Mouse (Mus musculus) embryonic facial prominence, embryonic 13.5 days (tissue): Measurements from ENCODE around the gene Maff. TPM values are rescaled to one million over a fixed set of nuclear protein-coding genes. Genes with fewer than 3 reads are reported as not detected.

ENCODE experiments used
- ATAC-seq: fragments of 200-750 bp; cut with Nextera tagmentation; 2 replicates; pipeline ENCODE4 v1.8.0; 2017; ENCODE audit warnings: low read depth; ENCODE audit not compliant: insufficient number of reproducible peaks, insufficient read depth, low FRiP score, low TSS enrichment
- H3K27ac ChIP-seq: fragments of 300-500 bp; sonication (generic); 2 replicates; pipeline ENCODE4 v1.5.1; 2015; ENCODE audit warnings: moderate library complexity, mild to moderate bottlenecking, inconsistent platforms
- H3K27me3 ChIP-seq: fragments of 300-500 bp; sonication (generic); 2 replicates; pipeline ENCODE4 v1.6.1; 2015; ENCODE audit warnings: mild to moderate bottlenecking, inconsistent platforms
- H3K36me3 ChIP-seq: fragments of 300-500 bp; sonication (generic); 2 replicates; pipeline ENCODE4 v1.6.1; 2015; ENCODE audit warnings: mild to moderate bottlenecking, inconsistent platforms
- H3K4me1 ChIP-seq: fragments of 300-500 bp; sonication (generic); 2 replicates; pipeline ENCODE4 v1.6.1; 2015; ENCODE audit warnings: inconsistent platforms
- H3K4me2 ChIP-seq: fragments of 300-500 bp; sonication (generic); 2 replicates; pipeline ENCODE4 v1.6.1; 2015; ENCODE audit warnings: moderate library complexity, mild to moderate bottlenecking, inconsistent platforms
- H3K4me3 ChIP-seq: fragments of 300-500 bp; sonication (generic); 2 replicates; pipeline ENCODE4 v1.5.1; 2015; ENCODE audit warnings: mild to moderate bottlenecking, inconsistent platforms
- H3K9ac ChIP-seq: fragments of 300-500 bp; sonication (generic); 2 replicates; pipeline ENCODE4 v1.6.1; 2015; ENCODE audit warnings: mild to moderate bottlenecking, inconsistent platforms
- H3K9me3 ChIP-seq: fragments of 300-500 bp; sonication (generic); 2 replicates; pipeline ENCODE4 v1.6.1; 2016; ENCODE audit warnings: inconsistent platforms
- WGBS: fragments of 180-500 bp; shearing (Covaris S2); methylation state at CpG from one replicate; pipeline ENCODE4 v1.1.7; 2015; ENCODE audit warnings: mixed read lengths; 5-methylcytosine and 5-hydroxymethylcytosine counted together
- polyA plus RNA-seq: library from polyadenylated mRNA; unstranded; fragments of >200 nt; fragmentation: Nextera tagmentation; extraction: Ambion mirVana; gene quantifications from 2 replicates; pipeline ENCODE4 v1.2.1, GENCODE M21; 2015

Maff gene
- polyA plus RNA-seq, 1 experiment from 2014 or later = 2.8 TPM

DNA sequence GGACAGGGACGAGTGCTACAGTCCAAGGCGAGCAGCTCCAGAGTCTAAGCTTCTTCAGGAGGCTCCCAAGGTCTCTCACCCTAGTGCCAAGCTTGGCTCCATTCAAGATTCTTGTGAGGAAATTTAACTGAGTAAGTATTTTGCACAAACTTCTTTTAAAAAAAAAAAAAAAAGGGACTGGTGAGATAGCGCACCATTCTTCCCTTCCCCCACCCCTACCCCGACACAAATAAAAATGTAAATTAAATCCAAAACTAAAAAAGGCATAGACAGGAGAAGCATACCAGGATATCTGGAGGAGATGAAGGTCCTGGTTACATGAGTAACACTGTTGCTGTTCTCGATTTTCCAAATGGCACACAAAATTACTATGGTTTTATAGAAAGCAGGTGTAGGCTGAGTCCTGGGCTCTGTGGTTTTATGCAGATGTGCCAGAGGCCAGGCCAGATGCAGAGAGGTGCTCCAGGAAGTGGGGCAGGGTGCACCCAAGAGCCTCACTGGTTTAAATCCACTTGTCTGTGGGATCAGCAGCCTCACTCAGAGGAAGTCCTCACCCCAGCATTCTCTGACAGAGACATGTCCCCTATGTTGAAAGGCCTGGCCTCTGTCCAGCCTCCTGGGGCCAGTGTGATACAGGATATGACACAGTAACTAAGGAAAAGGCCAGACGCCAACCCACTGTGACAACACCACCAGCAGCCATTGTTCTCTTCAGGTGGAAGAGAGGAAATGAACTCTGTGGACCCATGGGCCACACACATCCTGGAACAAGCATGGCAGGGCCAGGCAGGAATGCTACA is 23.2 kb upstream of the Maff start:
- H3K27me3 ChIP-seq = no peaks in the 10 kb centered on the region
- H3K27ac ChIP-seq = peak overlapping the region; percentile 66
- no peak overlapping the region for H3K9ac ChIP-seq
- no peaks in the 10 kb centered on the region for H3K9me3 ChIP-seq
- no peak overlapping the region for H3K4me2 ChIP-seq
- H3K36me3 ChIP-seq = no peaks in the 10 kb centered on the region
- 43% methylated on average over 6 of the region's 6 CpGs for WGBS
- peaks cover 51% of the 10 kb centered on the region for H3K4me1 ChIP-seq
- no peak for ATAC-seq
- H3K4me3 ChIP-seq = no peak overlapping the region

DNA sequence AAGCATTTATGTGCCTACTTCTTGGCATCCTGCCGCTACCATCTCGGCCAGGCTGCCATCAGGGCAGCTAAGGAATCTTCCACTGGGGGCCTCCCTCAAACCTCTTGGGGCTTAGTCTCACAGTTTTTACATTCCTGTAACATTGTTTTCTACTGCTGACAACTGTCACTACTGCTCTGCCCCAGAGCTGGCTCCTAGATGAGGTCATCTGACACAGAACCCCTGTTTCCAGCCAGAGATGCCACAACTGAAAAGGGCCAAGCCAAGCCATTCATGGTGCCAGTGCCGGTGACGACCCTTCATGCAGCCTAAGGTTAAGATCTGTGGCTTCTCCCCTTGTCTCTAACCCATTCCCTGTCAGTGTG is 22.6 kb upstream of the Maff start:
- peak overlapping the region; percentile 66 for H3K27ac ChIP-seq
- no peak overlapping the region for H3K4me2 ChIP-seq
- WGBS = 71% methylated on average over 4 of the region's 4 CpGs
- peaks cover 51% of the 10 kb centered on the region for H3K4me1 ChIP-seq
- no peak overlapping the region for H3K4me3 ChIP-seq
- no peaks in the 10 kb centered on the region for H3K27me3 ChIP-seq
- no peaks in the 10 kb centered on the region for H3K9me3 ChIP-seq
- no peak for ATAC-seq
- no peaks in the 10 kb centered on the region for H3K36me3 ChIP-seq
- H3K9ac ChIP-seq = no peak overlapping the region

GRCm38 (mm10) chr15:79324373-79324772 is 22.0 kb upstream of the Maff start:
- H3K4me2 ChIP-seq = no peak overlapping the region
- ATAC-seq = no peak
- H3K9me3 ChIP-seq = no peaks in the 10 kb centered on the region
- no peak overlapping the region for H3K9ac ChIP-seq
- H3K4me1 ChIP-seq = peaks cover 51% of the 10 kb centered on the region
- H3K4me3 ChIP-seq = no peak overlapping the region
- H3K27ac ChIP-seq = peak overlapping the region; percentile 66; the same call in 1 of the 2 replicates
- no peaks in the 10 kb centered on the region for H3K27me3 ChIP-seq
- no peaks in the 10 kb centered on the region for H3K36me3 ChIP-seq
- WGBS = 94% methylated on average over 3 of the region's 3 CpGs

GRCm38 (mm10) chr15:79325742-79326141 is 20.7 kb upstream of the Maff start:
- peaks cover 51% of the 10 kb centered on the region for H3K4me1 ChIP-seq
- no peak overlapping the region for H3K4me3 ChIP-seq
- H3K9ac ChIP-seq = no peak overlapping the region
- H3K9me3 ChIP-seq = no peaks in the 10 kb centered on the region
- no peak overlapping the region for H3K27ac ChIP-seq
- ATAC-seq = no peak
- 80% methylated on average over 3 of the region's 3 CpGs for WGBS
- no peak overlapping the region for H3K4me2 ChIP-seq
- H3K36me3 ChIP-seq = no peaks in the 10 kb centered on the region
- H3K27me3 ChIP-seq = no peaks in the 10 kb centered on the region

DNA sequence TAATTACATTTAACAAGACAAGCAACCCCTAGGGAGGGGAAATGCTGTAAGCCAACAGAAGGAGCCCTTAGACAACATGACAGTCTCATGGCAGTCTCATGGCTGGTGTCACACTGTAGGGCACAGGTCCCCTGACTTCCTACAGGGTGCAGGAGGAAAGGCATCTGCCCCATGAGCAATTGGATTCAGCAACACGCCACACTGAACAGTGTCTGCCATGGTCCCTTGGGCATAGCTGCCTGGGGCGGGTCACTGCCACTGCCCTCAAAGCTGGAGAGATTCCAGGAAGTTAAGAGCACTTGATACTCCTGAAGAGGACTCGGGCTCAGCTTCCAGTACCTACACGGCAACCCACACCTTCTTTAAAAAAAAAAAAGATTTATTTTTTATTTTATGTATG is 20.2 kb upstream of the Maff start:
- ATAC-seq = no peak
- Histone ChIP-seq H3K27ac (no peak overlapping the region), H3K4me3 (no peak overlapping the region), H3K27me3 (no peaks in the 10 kb centered on the region), H3K4me1 (peaks cover 51% of the 10 kb centered on the region), H3K9me3 (no peaks in the 10 kb centered on the region), H3K9ac (no peak overlapping the region), H3K36me3 (no peaks in the 10 kb centered on the region), H3K4me2 (peak overlapping the region; percentile 14; the same call in 1 of the 2 replicates)
- WGBS = 55% methylated on average over 4 of the region's 4 CpGs

GRCm38 (mm10) chr15:79326971-79327961 is 19.2 kb upstream of the Maff start:
- H3K9me3 ChIP-seq = no peaks in the 10 kb centered on the region
- WGBS = 18% methylated on average over 20 of the region's 20 CpGs
- peak overlapping the region; percentile 88 for H3K27ac ChIP-seq
- no peaks in the 10 kb centered on the region for H3K36me3 ChIP-seq
- peak overlapping the region; percentile 84 for H3K4me2 ChIP-seq
- peak overlapping the region; percentile 61 for H3K4me3 ChIP-seq
- H3K4me1 ChIP-seq = peaks cover 48% of the 10 kb centered on the region
- H3K27me3 ChIP-seq = no peaks in the 10 kb centered on the region
- H3K9ac ChIP-seq = peak overlapping the region; percentile 76
- ATAC-seq = no peak

DNA sequence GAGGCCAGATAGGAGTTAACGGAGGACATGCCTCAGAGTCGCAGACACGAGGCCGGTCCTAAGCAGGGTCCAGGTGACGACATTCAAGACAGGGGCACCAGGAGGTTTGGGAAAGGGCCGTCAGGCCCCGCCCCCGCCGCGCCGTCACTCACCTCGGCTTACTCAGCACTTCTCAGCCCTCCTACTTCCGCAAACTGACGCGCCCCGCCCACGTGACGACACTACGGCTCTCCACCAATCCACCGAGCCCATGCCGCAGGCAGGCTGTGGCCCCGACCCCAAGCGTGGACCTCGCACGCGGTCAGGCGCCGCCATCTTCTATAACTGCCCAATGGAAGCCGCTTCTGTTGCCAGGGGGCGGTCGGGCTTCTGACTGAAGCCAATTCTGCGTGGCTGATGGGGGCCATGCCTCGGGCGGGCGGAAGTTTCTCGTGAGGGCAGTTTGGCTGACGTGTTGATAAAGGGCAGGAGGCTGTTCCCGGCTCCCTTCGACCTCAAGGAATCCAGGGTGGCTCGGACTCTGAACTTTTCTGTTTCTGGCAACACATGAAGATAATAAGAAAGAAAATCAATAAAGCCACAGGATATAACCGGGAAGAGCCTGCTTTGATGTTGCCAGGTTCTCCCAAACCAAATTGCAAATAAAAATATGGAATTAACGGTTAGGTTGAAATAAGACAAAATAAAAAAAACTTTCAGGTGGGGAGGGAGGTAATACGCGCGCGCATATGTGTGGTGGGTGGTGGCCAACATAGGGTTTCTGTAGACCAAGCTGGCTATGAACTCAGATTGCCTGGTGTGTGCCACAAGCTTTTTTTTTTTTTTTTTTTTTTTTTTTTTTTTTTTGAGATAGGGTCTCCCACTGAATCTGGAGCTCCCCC is 18.1 kb upstream of the Maff start, which contains the start of gene Pla2g6:
Gene Pla2g6, minus strand, starts transcription at position 333 of the 881 bp plus-strand sequence.
- Histone ChIP-seq H3K4me2 (peak within 1 kb of the TSS; percentile 84), H3K27ac (peak within 1 kb of the TSS; percentile 88), H3K9ac (peak within 1 kb of the TSS; percentile 76), H3K36me3 (no peaks in the 10 kb centered on the region), H3K4me1 (peaks cover 39% of the 10 kb centered on the region), H3K27me3 (no peaks in the 10 kb centered on the region), H3K4me3 (peak within 1 kb of the TSS; percentile 61), H3K9me3 (no peaks in the 10 kb centered on the region)
- WGBS = 3% methylated on average over 46 of the region's 46 CpGs
- ATAC-seq = peak; percentile 96

DNA sequence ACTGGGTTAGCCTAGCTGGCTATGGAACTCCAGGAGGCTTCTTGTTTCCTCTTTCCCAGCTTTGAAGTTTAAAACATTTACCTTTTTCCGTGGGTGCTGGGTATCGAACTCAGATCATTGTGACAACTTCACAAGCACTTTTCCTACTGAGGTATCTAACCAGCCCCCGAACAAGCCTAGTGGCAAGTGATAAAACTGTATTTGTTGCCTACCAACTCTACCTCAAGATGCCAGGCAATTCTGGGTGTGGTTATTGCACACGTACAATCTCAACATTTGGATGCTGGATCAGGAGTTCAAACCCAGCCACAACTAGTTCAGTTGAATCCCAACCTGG is 17.5 kb upstream of the Maff start:
- H3K27me3 ChIP-seq = no peaks in the 10 kb centered on the region
- no peaks in the 10 kb centered on the region for H3K9me3 ChIP-seq
- 91% methylated on average over 4 of the region's 4 CpGs for WGBS
- H3K4me2 ChIP-seq = peak overlapping the region; percentile 84
- no peak for ATAC-seq
- no peaks in the 10 kb centered on the region for H3K36me3 ChIP-seq
- no peak overlapping the region for H3K27ac ChIP-seq
- no peak overlapping the region for H3K9ac ChIP-seq
- peaks cover 33% of the 10 kb centered on the region for H3K4me1 ChIP-seq
- no peak overlapping the region for H3K4me3 ChIP-seq

DNA sequence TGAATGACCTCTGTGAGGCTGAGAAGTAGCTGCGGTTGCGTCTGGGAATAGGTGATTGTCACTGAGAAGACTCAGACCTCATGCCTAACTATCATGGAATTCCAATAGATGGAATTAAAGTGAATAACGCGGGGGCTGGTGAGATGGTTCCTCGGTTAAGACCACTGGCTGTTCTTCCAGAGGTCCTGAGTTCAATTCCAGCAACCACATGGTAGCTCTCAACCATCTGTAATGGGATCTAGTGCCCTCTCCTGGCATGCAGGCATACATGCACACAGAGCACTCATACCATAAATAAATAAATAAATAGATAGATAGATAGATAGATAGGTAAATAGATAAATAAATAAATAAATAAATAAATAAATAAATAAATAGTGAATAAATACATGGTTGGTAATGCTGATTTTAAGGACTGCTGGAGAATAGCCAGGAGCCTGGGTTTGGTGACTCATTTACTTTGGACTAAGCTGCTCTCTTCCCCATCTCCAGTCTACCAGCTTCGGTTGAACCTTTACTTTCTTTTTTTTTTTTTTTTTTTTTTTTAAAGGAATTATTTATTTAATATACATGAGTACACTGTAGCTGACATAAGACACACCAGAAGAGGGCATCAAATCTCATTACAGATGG is 17.0 kb upstream of the Maff start:
- WGBS = 96% methylated on average over 6 of the region's 6 CpGs
- Histone ChIP-seq H3K9ac (no peak overlapping the region), H3K27me3 (no peaks in the 10 kb centered on the region), H3K4me3 (no peak overlapping the region), H3K9me3 (no peaks in the 10 kb centered on the region), H3K4me1 (peaks cover 27% of the 10 kb centered on the region), H3K27ac (no peak overlapping the region), H3K4me2 (no peak overlapping the region), H3K36me3 (no peaks in the 10 kb centered on the region)
- no peak for ATAC-seq

GRCm38 (mm10) chr15:79329979-79330363 is 16.4 kb upstream of the Maff start:
- Histone ChIP-seq H3K4me1 (peaks cover 30% of the 10 kb centered on the region), H3K27ac (no peak overlapping the region), H3K4me2 (no peak overlapping the region), H3K36me3 (no peaks in the 10 kb centered on the region), H3K9ac (no peak overlapping the region), H3K27me3 (no peaks in the 10 kb centered on the region), H3K9me3 (no peaks in the 10 kb centered on the region), H3K4me3 (no peak overlapping the region)
- WGBS = 81% methylated on average over 6 of the region's 6 CpGs
- no peak for ATAC-seq

DNA sequence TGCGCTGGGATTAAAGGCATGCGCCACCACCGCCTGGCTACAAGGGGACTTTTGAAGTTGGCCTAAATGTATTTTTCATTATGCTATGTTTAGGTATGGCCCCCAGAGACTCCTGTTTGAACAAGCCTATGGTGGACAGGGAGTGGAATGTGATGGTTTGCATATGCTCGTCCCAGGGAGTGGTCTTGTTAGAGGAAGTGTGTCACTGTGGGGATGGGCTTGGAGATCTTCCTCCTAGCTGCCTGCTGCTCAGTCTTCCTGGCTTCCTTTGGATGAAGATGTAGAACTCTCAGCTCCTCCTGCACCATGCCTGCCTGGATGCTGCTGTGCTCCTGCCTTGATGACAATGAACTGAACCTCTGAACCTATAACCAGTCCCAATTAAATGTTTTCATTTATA is 15.9 kb upstream of the Maff start:
- no peak for ATAC-seq
- H3K4me3 ChIP-seq = no peak overlapping the region
- H3K27me3 ChIP-seq = no peaks in the 10 kb centered on the region
- H3K9ac ChIP-seq = no peak overlapping the region
- H3K9me3 ChIP-seq = no peaks in the 10 kb centered on the region
- 48% methylated on average over 4 of the region's 4 CpGs for WGBS
- no peaks in the 10 kb centered on the region for H3K36me3 ChIP-seq
- no peak overlapping the region for H3K27ac ChIP-seq
- peaks cover 30% of the 10 kb centered on the region for H3K4me1 ChIP-seq
- no peak overlapping the region for H3K4me2 ChIP-seq
